Mouse (Mus musculus): ENCODE data around the gene Rpl24. TPM values are rescaled to one million over a fixed set of nuclear protein-coding genes. Genes with fewer than 3 reads are reported as not detected.

The Rpl24 gene
- polyA plus RNA-seq, 1 experiment from 2014 or later: 905 TPM

DNA sequence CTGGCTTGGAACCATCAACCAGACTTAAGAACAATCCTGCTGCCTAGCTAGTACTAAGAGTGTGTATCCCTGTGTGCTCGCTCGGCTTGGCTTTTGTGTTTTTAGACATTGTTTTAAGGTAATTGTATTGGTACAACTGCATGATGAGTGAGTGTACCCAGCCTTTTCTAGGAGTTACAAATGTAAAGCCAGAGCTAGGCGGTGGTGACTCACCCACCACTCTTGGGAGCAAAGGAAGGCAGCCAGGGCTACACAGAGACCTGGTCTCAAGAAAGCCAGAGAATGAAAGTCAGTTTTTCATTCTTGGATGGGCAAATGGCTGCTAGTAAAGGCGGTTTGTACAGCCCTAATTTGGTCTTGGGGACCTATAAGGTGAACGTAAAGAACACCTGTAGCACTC is 4.3 kb downstream of the Rpl24 start:
- CTCF ChIA-PET: interaction anchor here (1.4 to 2.6 kb wide), 3 partner anchors 10 to 94 kb away, joined by 3 to 13 read pairs (median 6); no protein-coding TSS in a partner anchor
- no peak for ATAC-seq
- TF ChIP-seq CTCF (IDR thresholded peaks at IDR 0.05): no peak
- no peak for DNase-seq (ENCODE audit: low read depth, low spot score)
- no peaks in the 10 kb centered on the region for H3K27me3 ChIP-seq
- POLR2A ChIA-PET: interaction anchor here (0.6 kb wide), 1 partner anchor 43 kb away, joined by 4 read pairs; no protein-coding TSS in a partner anchor
- in situ Hi-C loops (cut with MboI; ENCODE audit: low pct_unique_long_range_greater_than_20kb): loop anchor here (10.0 kb wide), 1 partner anchor 94 kb away; no protein-coding TSS in a partner anchor

DNA sequence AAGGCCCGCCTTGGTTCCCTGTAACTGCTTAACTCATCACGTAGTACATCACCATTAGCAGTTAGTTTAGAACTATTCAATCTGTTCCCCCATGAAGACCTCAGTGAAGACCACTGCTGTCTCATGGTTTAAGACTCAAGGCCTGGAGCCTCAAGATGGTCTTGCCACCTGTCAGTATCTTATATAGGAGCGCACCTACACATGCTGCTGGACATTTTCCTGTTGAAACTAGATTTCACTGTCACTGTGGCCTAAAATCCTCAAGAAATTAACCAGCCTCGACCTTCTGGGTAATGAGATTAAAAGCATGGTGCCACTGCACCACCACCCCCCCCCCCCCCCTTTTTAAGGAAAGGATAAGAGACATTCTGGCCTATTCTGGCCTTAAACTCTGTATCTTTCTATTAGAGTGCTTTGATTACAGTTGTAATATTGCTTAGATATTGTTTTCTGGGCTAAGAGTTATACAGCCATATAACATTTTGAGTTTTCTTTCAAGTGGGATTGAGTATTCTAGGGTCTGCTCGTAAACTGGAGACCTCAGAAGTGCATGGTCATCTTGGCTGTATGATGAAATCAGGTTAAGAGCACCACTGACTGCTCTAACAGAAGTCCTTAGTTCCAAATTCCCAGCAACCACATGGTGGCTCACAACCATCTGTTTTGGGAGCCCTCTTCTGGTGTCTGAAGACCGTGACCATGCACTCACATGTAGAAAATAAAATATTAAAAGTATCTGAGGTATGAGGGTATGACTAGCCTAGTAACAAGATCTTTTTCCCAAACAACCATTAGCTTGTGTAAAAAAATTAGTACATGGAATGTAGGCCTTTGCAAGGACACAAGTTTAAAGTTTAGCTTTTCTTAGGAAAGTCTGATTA is 5.9 kb downstream of the Rpl24 start:
- TF ChIP-seq CTCF (IDR thresholded peaks at IDR 0.05): no peak
- in situ Hi-C loops (cut with MboI; ENCODE audit: low pct_unique_long_range_greater_than_20kb): loop anchor here (10.0 kb wide), 1 partner anchor 93 kb away; no protein-coding TSS in a partner anchor
- H3K27me3 ChIP-seq: no peaks in the 10 kb centered on the region
- DNase-seq (ENCODE audit: low read depth, low spot score) (no peak), ATAC-seq (no peak)
- POLR2A ChIA-PET: interaction anchor here (0.6 to 0.7 kb wide), 4 partner anchors 60 to 410 kb away, joined by 3 to 5 read pairs (median 4); no protein-coding TSS in a partner anchor
- CTCF ChIA-PET: interaction anchor here (0.9 to 1.2 kb wide), 2 partner anchors 58 to 92 kb away, joined by 3 read pairs; partner anchors contain the start of gene Pcnp

DNA sequence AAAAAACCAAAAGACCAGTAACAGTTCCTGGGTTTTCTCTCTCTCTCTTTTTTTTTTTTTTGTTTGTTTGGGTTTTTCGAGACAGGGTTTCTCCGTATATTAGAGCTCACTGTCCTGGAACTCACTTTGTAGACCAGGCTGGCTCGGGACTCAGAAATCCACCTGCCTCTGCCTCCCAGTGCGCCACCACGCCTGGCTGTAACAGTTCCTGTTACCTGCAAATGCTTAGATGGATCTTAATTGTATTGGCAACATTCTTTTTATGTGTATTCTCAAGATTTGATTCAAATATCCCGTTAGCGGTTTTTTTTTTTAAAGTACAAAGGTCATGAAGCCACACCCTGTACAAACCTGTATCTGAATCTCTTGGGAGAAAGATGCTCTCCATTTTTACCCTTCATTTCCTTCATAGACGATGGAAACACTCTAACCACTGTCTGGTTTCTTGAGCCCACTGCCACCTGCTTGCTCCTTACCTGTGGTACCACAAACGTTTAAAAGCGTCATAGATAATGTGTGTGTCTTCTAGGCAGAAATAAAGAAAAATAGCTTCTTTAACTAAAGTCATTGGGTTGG is 6.6 kb downstream of the Rpl24 start:
- ATAC-seq (no peak), DNase-seq (ENCODE audit: low read depth, low spot score) (no peak)
- no peak for TF ChIP-seq CTCF (IDR thresholded peaks at IDR 0.05)
- ChIA-PET CTCF (interaction anchor here (0.9 to 1.2 kb wide), 3 partner anchors 8 to 91 kb away, joined by 3 read pairs; partner anchors contain the start of gene Pcnp), POLR2A (interaction anchor here (0.6 to 0.7 kb wide), 2 partner anchors 80 to 409 kb away, joined by 3 read pairs; no protein-coding TSS in a partner anchor)
- no peaks in the 10 kb centered on the region for H3K27me3 ChIP-seq
- in situ Hi-C loops (cut with MboI; ENCODE audit: low pct_unique_long_range_greater_than_20kb): loop anchor here (10.0 kb wide), 1 partner anchor 92 kb away; no protein-coding TSS in a partner anchor

DNA sequence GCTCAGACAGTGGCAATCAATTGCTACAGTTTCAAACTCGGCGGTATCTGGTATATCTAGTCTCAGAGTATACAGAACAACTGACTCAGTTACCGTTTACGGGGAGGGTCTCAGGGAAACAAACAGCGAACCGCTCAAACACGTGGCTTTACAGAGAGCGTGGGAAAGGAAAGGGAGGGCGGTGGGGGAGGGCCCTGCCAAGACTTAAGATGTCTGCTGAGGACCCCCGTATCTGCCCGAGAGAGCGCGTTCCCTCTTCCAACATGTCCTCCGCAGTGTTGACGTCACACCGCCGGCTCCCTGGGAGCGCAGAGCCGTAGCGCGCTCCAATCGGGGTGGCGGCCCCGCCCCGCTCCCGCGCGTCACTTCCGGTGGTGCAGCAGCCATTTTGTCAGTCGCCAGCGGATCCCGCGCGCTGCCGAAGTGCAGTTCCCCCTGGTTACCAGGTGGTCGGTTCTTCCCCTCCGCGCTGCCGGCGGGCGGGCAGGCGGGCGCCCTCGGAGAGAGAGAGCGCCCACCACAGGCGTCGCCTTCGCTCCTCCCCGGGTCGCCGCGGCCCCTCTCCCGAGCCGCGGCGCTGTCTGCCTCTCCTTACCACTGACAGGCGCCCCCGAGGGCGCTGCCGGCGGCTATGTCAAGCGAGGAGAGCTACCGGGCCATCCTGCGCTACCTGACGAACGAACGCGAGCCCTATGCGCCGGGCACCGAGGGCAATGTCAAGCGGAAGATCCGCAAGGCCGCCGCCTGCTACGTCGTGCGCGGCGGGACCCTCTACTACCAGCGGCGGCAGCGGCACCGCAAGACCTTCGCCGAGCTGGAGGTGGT is 7.6 kb downstream of the Rpl24 start, which contains the start of gene Zbtb11:
Gene Zbtb11 (plus strand): TSS at position 453 of the 825 bp plus-strand sequence.
- DNase-seq (ENCODE audit: low read depth, low spot score) (peak; percentile 80), ATAC-seq (peak; percentile 85)
- no peak for TF ChIP-seq CTCF (IDR thresholded peaks at IDR 0.05)
- H3K27me3 ChIP-seq: no peaks in the 10 kb centered on the region
- CTCF ChIA-PET: interaction anchor here (1.0 kb wide), 1 partner anchor 9 kb away, joined by 3 read pairs; no protein-coding TSS in a partner anchor
- POLR2A ChIA-PET: no interaction called here
- in situ Hi-C loops (cut with MboI; ENCODE audit: low pct_unique_long_range_greater_than_20kb): loop anchor here (10.0 kb wide), 1 partner anchor 91 kb away; no protein-coding TSS in a partner anchor

DNA sequence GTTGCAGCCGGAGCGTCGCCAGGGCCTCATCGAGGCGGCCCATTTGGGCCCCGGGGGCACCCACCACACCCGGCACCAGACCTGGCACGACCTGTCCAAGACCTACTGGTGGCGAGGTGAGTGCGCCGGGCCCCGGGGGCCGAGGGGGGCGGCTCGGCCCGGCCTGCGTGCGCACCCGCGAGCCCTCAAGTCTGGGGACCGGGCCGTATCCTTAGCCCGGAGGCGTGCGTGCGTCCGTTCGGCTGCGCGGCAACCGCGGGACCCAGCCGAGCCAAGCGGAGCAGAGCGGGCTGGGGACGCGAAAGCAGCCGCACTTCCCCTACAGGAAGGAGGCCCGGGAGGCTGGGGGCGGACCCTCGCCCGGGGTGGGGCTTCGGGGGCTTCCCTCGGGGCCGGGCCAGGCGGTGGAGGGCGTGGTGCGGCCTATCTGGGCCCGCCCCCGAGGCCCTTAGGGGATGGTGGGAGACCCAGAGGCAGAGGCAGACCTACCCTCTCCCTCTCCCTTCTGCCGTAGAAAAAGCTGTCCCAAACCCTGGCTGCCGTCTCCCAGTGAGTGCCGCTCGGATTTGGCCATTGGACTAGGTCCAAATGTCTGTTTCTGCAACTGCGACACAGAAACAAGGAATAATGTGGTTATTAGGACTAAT is 8.3 kb downstream of the Rpl24 start:
- ATAC-seq (peak; percentile 87), DNase-seq (ENCODE audit: low read depth, low spot score) (no peak)
- H3K27me3 ChIP-seq: no peaks in the 10 kb centered on the region
- ChIA-PET POLR2A (no interaction called here), CTCF (interaction anchor here (1.5 kb wide), 1 partner anchor 46 kb away, joined by 3 read pairs; no protein-coding TSS in a partner anchor)
- no peak for TF ChIP-seq CTCF (IDR thresholded peaks at IDR 0.05)
- in situ Hi-C loops (cut with MboI; ENCODE audit: low pct_unique_long_range_greater_than_20kb): loop anchor here (10.0 kb wide), 1 partner anchor 90 kb away; no protein-coding TSS in a partner anchor

DNA sequence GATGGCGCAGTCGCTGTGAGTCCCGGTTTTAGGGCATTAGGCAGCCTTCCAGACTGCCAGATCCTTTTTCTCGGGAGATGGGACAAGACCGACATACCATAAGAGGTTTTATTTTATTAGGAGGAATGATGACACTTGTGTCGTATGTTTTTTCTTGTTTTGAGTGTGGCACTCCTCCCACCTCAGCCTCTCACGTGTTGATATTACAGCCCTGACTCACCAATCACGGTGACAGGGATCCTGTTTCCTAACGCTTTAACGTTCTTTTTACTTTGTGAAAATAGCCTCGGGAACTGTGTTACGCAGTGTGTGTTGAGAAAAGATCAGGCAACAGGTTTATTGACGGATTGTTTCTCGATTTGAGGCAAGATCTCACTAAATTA is 8.8 kb downstream of the Rpl24 start:
- TF ChIP-seq CTCF (IDR thresholded peaks at IDR 0.05): no peak
- in situ Hi-C loops (cut with MboI; ENCODE audit: low pct_unique_long_range_greater_than_20kb): loop anchor here (10.0 kb wide), 1 partner anchor 90 kb away; no protein-coding TSS in a partner anchor
- ChIA-PET CTCF (interaction anchor here (1.3 to 1.5 kb wide), 2 partner anchors 45 to 89 kb away, joined by 3 to 4 read pairs; no protein-coding TSS in a partner anchor), POLR2A (interaction anchor here (1.3 kb wide), 1 partner anchor 54 kb away, joined by 4 read pairs; the partner anchor contains the start of gene Pcnp)
- peak; percentile 27 for ATAC-seq
- H3K27me3 ChIP-seq: no peaks in the 10 kb centered on the region
- DNase-seq (ENCODE audit: low read depth, low spot score): no peak

DNA sequence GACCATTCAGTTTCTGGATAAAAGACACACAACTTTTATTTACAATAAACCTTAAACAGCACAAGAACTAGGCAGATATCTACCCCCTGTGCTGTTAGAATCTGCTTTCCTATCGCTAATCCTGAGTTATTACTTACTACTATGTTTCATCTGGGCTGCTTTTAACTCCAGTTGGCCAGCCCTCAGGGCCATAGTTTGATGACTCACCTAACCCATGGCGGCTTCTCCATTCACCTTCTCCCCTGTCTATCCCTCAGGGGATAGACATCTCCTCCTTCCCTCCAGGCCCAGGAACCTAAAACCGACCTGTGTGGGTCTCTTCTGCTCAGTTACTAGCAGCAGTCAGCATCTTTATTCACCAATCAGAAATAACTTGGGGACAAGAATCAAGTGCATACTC is 19.9 kb downstream of the Rpl24 start:
- TF ChIP-seq CTCF (IDR thresholded peaks at IDR 0.05): no peak
- in situ Hi-C loops (cut with MboI; ENCODE audit: low pct_unique_long_range_greater_than_20kb): no loop called here
- ChIA-PET POLR2A (no interaction called here), CTCF (no interaction called here)
- DNase-seq (ENCODE audit: low read depth, low spot score) (no peak), ATAC-seq (no peak)
- no peaks in the 10 kb centered on the region for H3K27me3 ChIP-seq

DNA sequence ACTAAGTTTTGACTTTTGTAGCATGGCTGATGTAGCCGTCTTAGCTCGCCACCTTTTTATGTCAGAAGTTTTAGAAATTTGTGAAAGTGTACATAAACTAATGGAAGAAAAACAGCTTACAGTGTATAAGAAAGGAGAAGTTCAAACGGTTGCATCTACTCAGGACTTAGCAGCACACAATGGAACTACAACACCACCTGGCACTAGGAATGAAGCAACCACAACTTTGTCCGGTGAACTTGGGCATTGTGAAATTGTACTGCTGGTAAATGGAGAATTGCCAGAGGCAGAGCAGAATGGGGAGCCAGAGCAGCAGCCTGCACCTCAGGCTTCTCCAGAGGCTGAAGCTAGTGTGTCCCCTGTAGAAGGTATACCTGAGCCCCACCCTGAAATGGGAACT is 24.2 kb downstream of the Rpl24 start:
- CTCF ChIA-PET: interaction anchor here (1.5 kb wide), 1 partner anchor 11 kb away, joined by 3 read pairs; no protein-coding TSS in a partner anchor
- ATAC-seq: no peak
- POLR2A ChIA-PET: no interaction called here

DNA sequence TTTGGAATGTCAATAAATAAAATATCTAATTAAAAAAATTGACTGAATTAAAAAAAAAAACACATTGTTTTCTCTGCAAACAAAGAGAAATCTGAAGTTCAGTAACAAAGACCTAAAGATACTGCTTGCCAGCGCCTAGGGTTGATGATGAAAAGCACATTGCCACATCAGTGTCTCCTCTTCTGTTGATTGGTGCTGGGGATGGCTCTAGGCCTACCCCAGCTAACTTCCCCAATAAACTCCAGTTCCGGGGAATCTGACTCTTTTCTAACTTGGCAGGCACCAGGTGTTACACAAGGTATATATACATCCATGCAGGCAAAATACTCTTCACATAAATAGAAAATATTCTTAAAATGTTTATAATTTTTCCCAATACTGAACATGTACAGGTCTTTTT is 28.2 kb downstream of the Rpl24 start:
- no peak for ATAC-seq
- no peak for TF ChIP-seq CTCF (IDR thresholded peaks at IDR 0.05)
- no peak for DNase-seq (ENCODE audit: low read depth, low spot score)
- in situ Hi-C loops (cut with MboI; ENCODE audit: low pct_unique_long_range_greater_than_20kb): no loop called here
- POLR2A ChIA-PET: no interaction called here
- CTCF ChIA-PET: interaction anchor here (0.6 kb wide), 1 partner anchor 10 kb away, joined by 3 read pairs; no protein-coding TSS in a partner anchor
- H3K27me3 ChIP-seq: no peaks in the 10 kb centered on the region

More for the DNA sequence above, 24.2 kb downstream of the Rpl24 start:
- H3K27me3 ChIP-seq: no peaks in the 10 kb centered on the region
- in situ Hi-C loops (cut with MboI; ENCODE audit: low pct_unique_long_range_greater_than_20kb): no loop called here
- DNase-seq (ENCODE audit: low read depth, low spot score): no peak
- no peak for TF ChIP-seq CTCF (IDR thresholded peaks at IDR 0.05)
